Mouse (Mus musculus) granulocyte monocyte progenitor cell, adult 5-6 weeks (primary cell): Measurements from ENCODE around the gene Aoc3. TPM values are rescaled to one million over a fixed set of nuclear protein-coding genes. Genes with fewer than 3 reads are reported as not detected.
"Not testable (repeated sequence)": the region's sequence is repeated elsewhere in the genome, so short reads cannot be mapped to it uniquely, and the experiment has no call there.

Source experiments
- ATAC-seq: replicated peaks from 2 replicates; pipeline ENCODE4 v1.8.0; 2016; ENCODE audit warnings: mild to moderate bottlenecking, moderate TSS enrichment, inconsistent platforms; ENCODE audit not compliant: poor library complexity, severe bottlenecking
- total RNA-seq, 2 experiments: library from RNA; stranded (forward) in 1 of 2; stranded (reverse) in 1 of 2; fragments of 200-712, 200-1000 nt in 1 of 2; fragments of >200 nt in 1 of 2; fragmentation: Nextera tagmentation in 1 of 2; gene quantifications; 2 replicates each; pipeline ENCODE4 v1.2.3; 2014 to 2017

Aoc3 gene
- total RNA-seq, 2 experiments from 2014 or later: not detected

DNA sequence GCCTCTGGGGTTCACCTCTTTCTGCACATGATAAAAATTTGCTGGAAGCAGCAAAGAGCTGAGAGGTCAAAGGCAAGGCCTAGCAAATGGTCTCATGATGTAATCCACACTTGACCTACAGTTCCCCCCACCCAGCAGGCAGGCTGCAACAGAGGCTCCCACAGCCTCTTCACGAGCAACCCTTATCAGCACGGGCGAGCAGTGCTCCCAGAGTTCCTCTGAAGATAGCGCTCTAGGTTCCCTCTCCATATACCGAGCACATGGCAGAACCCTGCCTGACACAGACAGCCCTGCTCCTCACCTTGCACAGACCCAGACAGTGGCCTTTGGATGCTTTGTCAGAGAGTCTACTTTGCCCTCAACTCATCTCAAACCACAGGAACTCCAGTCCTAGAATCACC is 34.1 kb downstream of the Aoc3 start:
- ATAC-seq: no peak

DNA sequence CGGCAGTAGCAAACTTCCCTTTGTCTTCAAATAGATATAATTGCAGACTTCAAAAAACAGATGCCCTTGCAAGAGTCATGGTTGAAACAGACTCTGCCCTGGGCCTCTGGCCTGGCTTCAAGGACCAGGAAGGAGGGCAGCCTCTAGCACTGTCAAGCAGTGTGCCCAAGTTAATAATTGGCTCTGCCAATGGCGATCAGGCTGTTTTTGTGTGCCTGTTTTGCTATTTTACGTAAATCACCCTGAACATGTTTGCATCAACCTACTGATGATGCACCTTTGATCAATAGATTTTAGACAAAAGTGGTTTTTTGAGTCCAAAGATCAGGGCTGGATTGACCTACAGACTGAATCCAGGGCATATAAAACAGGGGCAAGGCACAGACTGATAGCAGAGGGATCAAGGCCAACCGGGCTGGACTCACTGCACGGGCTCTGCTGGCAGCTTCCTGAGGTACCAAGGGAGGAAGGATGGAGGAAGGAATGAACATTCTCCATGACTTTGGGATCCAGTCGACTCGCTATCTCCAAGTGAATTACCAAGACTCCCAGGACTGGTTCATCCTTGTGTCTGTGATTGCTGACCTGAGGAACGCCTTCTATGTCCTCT is 37.0 kb downstream of the Aoc3 start, which contains the start of gene G6pc:
TSS of gene G6pc (plus strand) at position 236 of the 610 bp plus-strand sequence.
- no peak for ATAC-seq

DNA sequence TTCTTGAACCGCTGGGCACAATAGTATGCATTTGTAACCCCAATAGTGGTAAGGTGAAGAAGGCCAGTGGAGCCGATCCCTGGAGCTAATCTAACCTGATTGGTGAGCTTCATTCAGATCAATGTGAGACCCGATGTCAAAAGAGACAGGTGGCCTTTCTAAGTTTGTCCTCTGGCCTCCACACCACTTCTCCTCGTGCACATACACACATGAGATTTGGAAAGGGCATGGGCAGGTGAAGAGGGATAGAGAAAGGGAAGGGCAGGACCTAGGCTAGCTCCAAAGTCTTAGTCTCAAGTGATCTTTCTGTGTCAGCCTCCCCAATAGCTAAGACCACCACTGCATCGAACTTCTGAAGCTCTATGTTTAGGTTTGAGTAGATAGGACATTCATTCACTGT is 39.7 kb downstream of the Aoc3 start:
- no peak for ATAC-seq

DNA sequence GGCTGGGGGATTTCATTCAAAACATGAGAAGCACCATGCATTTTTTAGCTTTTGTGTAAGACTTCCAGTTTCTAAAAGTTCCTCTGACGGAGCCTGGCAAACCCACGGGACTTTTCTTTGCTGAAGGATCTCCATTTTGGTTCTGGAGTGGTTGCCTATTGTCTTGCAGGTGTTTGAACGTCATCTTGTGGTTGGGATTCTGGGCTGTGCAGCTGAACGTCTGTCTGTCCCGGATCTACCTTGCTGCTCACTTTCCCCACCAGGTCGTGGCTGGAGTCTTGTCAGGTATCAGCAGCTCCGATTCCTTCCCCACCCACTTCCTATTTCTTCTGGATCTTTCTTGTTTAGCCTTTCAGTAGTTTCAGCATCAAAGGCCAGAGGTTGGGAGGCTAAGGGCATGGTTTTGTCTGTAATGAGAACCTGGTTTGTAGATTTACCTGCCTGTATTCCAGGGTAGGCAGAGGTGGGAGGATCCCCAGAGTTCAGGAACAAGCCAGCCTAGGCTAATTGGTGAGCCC is 44.1 kb downstream of the Aoc3 start:
- no peak for ATAC-seq

DNA sequence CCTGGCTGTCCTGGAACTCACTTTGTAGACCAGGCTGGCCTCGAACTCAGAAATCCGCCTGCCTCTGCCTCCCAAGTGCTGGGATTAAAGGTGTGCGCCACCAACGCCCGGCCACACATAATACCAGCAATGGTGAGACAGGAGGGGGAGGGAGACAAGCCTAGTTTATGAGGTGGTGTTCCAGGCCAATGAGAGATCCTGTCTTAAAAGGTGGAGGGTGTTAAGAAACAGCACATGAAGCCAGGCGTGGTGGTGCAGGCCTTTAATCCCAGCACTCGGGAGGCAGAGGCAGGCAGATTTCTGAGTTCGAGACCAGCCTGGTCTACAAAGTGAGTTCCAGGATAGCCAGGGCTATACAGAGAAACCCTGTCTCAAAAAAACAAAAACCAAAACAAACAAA is 47.8 kb downstream of the Aoc3 start:
- ATAC-seq: not testable (repeated sequence)

DNA sequence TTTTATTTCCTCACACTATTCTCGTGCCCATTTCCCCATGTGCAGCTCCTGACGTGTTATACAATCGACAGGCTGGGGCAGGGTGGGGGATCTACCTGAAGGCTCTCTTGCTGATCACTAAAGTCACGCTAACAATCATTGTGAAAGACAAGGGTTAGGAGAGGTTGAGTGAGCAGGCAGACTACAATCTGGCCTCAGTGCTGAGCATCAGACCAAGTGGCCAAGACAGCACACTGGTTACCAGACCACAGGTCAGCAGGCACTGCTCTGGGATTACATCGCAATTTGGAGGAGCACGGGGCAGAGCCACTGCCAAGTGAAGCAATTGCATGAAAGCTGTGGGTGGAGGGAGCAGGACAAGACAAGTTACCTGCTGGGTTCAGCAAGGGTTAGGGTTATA is 48.5 kb downstream of the Aoc3 start:
- no peak for ATAC-seq

DNA sequence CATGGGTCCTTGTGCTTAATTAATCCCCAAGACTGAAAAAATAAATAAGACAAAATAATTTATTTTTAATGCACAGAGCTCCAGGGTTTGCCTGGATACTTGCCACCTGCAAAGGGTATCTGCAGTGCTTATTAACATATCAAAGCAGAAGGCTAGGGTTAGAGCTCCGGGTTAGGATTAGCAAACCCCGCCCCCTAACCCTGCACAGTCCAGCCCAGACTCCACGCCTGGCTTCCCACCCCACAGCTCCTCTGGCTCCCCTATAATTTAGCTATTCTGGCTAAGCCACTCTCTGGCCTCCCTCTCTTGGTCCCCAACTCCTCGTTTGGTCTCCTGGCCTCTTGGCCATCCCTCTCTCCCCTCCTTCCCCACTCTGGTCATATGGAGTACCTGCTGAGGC is 51.4 kb downstream of the Aoc3 start:
- ATAC-seq: no peak

Other genes with a start within 250 kb of the Aoc3 start
- 26.8 and 35.8 TPM in 2 replicates for gene Coasy, start 248.0 kb upstream of the Aoc3 start, total RNA-seq (2014; fragmentation: Nextera tagmentation)
- 30.5 and 32.2 TPM in 2 replicates for gene Coasy, start 248.0 kb upstream of the Aoc3 start, total RNA-seq (2017)
- 76.1 and 81.6 TPM in 2 replicates for gene Mlx, start 243.3 kb upstream of the Aoc3 start, total RNA-seq (2014; fragmentation: Nextera tagmentation)
- 68.2 and 82.4 TPM in 2 replicates for gene Mlx, start 243.3 kb upstream of the Aoc3 start, total RNA-seq (2017)
- gene Psmc3ip, start 235.2 kb upstream of the Aoc3 start, total RNA-seq (2014; fragmentation: Nextera tagmentation): 51.8 and 62.8 TPM in 2 replicates
- 42.9 and 63.5 TPM in 2 replicates for gene Psmc3ip, start 235.2 kb upstream of the Aoc3 start, total RNA-seq (2017)
- gene Retreg3, start 210.7 kb upstream of the Aoc3 start, total RNA-seq (2014; fragmentation: Nextera tagmentation): 12.3 and 15.7 TPM in 2 replicates
- 20.0 and 27.4 TPM in 2 replicates for gene Retreg3, start 210.7 kb upstream of the Aoc3 start, total RNA-seq (2017)
- 27.6 and 53.4 TPM in 2 replicates for gene Tubg1, start 210.7 kb upstream of the Aoc3 start, total RNA-seq (2014; fragmentation: Nextera tagmentation)
- 25.8 and 43.7 TPM in 2 replicates for gene Tubg1, start 210.7 kb upstream of the Aoc3 start, total RNA-seq (2017)
- gene Tubg2, start 174.7 kb upstream of the Aoc3 start, total RNA-seq (2014; fragmentation: Nextera tagmentation): not detected in 2 replicates
- not detected in 2 replicates for gene Tubg2, start 174.7 kb upstream of the Aoc3 start, total RNA-seq (2017)
- gene Cntnap1, start 160.1 kb upstream of the Aoc3 start, total RNA-seq (2014; fragmentation: Nextera tagmentation): 0.41 and 0.83 TPM in 2 replicates
- gene Cntnap1, start 160.1 kb upstream of the Aoc3 start, total RNA-seq (2017): 0.36 and 0.65 TPM in 2 replicates
- 1.4 TPM in 1 of 2 replicates, not detected in the other for gene Plekhh3, start 159.3 kb upstream of the Aoc3 start, total RNA-seq (2014; fragmentation: Nextera tagmentation)
- 0.47 TPM in 1 of 2 replicates, not detected in the other for gene Plekhh3, start 159.3 kb upstream of the Aoc3 start, total RNA-seq (2017)
- not detected in 2 replicates for gene Ccr10, start 155.2 kb upstream of the Aoc3 start, total RNA-seq (2014; fragmentation: Nextera tagmentation)
- gene Ccr10, start 155.2 kb upstream of the Aoc3 start, total RNA-seq (2017): 0.09 TPM in 1 of 2 replicates, not detected in the other
- 15.2 and 31.0 TPM in 2 replicates for gene Ezh1, start 104.1 kb upstream of the Aoc3 start, total RNA-seq (2014; fragmentation: Nextera tagmentation)
- 13.6 and 17.7 TPM in 2 replicates for gene Ezh1, start 104.1 kb upstream of the Aoc3 start, total RNA-seq (2017)
- gene Ramp2, start 84.6 kb upstream of the Aoc3 start, total RNA-seq (2014; fragmentation: Nextera tagmentation): not detected in 2 replicates
- gene Ramp2, start 84.6 kb upstream of the Aoc3 start, total RNA-seq (2017): 0.98 and 1.4 TPM in 2 replicates
- gene Vps25, start 76.9 kb upstream of the Aoc3 start, total RNA-seq (2014; fragmentation: Nextera tagmentation): 176 and 203 TPM in 2 replicates
- gene Vps25, start 76.9 kb upstream of the Aoc3 start, total RNA-seq (2017): 76.7 and 80.4 TPM in 2 replicates
- not detected in 2 replicates for gene Wnk4, start 70.0 kb upstream of the Aoc3 start, total RNA-seq (2014; fragmentation: Nextera tagmentation)
- gene Wnk4, start 70.0 kb upstream of the Aoc3 start, total RNA-seq (2017): 2.6 TPM in 1 of 2 replicates, not detected in the other
- not detected in 2 replicates for gene Cntd1, start 51.6 kb upstream of the Aoc3 start, total RNA-seq (2014; fragmentation: Nextera tagmentation)
- gene Cntd1, start 51.6 kb upstream of the Aoc3 start, total RNA-seq (2017): 0.72 and 3.3 TPM in 2 replicates
- 53.2 and 61.3 TPM in 2 replicates for gene Coa3, start 51.5 kb upstream of the Aoc3 start, total RNA-seq (2014; fragmentation: Nextera tagmentation)
- gene Coa3, start 51.5 kb upstream of the Aoc3 start, total RNA-seq (2017): 32.3 and 35.5 TPM in 2 replicates
- gene Becn1, start 28.3 kb upstream of the Aoc3 start, total RNA-seq (2014; fragmentation: Nextera tagmentation): 58.4 and 81.1 TPM in 2 replicates
- 177 and 214 TPM in 2 replicates for gene Becn1, start 28.3 kb upstream of the Aoc3 start, total RNA-seq (2017)
- 163 and 205 TPM in 2 replicates for gene Psme3, start 14.4 kb upstream of the Aoc3 start, total RNA-seq (2014; fragmentation: Nextera tagmentation)
- 121 and 138 TPM in 2 replicates for gene Psme3, start 14.4 kb upstream of the Aoc3 start, total RNA-seq (2017)
- 2.8 and 3.7 TPM in 2 replicates for gene Aoc2, start 5.5 kb upstream of the Aoc3 start, total RNA-seq (2014; fragmentation: Nextera tagmentation)
- 1.8 and 2.0 TPM in 2 replicates for gene Aoc2, start 5.5 kb upstream of the Aoc3 start, total RNA-seq (2017)
- not detected in 2 replicates for gene G6pc, start 37.0 kb downstream of the Aoc3 start, total RNA-seq (2014; fragmentation: Nextera tagmentation)
- gene G6pc, start 37.0 kb downstream of the Aoc3 start, total RNA-seq (2017): not detected in 2 replicates
- 59.3 and 82.3 TPM in 2 replicates for gene Aarsd1, start 87.0 kb downstream of the Aoc3 start, total RNA-seq (2014; fragmentation: Nextera tagmentation)
- gene Aarsd1, start 87.0 kb downstream of the Aoc3 start, total RNA-seq (2017): 63.1 and 74.5 TPM in 2 replicates
- 6.6 TPM in 1 of 2 replicates, not detected in the other for gene Gm27029, start 94.2 kb downstream of the Aoc3 start, total RNA-seq (2014; fragmentation: Nextera tagmentation)
- gene Gm27029, start 94.2 kb downstream of the Aoc3 start, total RNA-seq (2017): 7.8 TPM in 1 of 2 replicates, not detected in the other
- 5.7 and 8.1 TPM in 2 replicates for gene Rundc1, start 94.5 kb downstream of the Aoc3 start, total RNA-seq (2014; fragmentation: Nextera tagmentation)
- gene Rundc1, start 94.5 kb downstream of the Aoc3 start, total RNA-seq (2017): 4.3 and 6.0 TPM in 2 replicates
- gene Ptges3l, start 94.7 kb downstream of the Aoc3 start, total RNA-seq (2014; fragmentation: Nextera tagmentation): 0.49 and 2.7 TPM in 2 replicates
- gene Ptges3l, start 94.7 kb downstream of the Aoc3 start, total RNA-seq (2017): 0.52 and 9.1 TPM in 2 replicates
- 1,057 and 1,193 TPM in 2 replicates for gene Rpl27, start 111.7 kb downstream of the Aoc3 start, total RNA-seq (2014; fragmentation: Nextera tagmentation)
- gene Rpl27, start 111.7 kb downstream of the Aoc3 start, total RNA-seq (2017): 795 and 2,552 TPM in 2 replicates
- 26.9 and 29.5 TPM in 2 replicates for gene Ifi35, start 117.8 kb downstream of the Aoc3 start, total RNA-seq (2014; fragmentation: Nextera tagmentation)
- gene Ifi35, start 117.8 kb downstream of the Aoc3 start, total RNA-seq (2017): 27.7 and 33.0 TPM in 2 replicates
- gene Rnd2, start 134.4 kb downstream of the Aoc3 start, total RNA-seq (2014; fragmentation: Nextera tagmentation): 1.4 and 3.0 TPM in 2 replicates
- 0.52 and 2.2 TPM in 2 replicates for gene Rnd2, start 134.4 kb downstream of the Aoc3 start, total RNA-seq (2017)
- gene Vat1, start 135.6 kb downstream of the Aoc3 start, total RNA-seq (2014; fragmentation: Nextera tagmentation): 77.1 and 85.8 TPM in 2 replicates
- 56.3 and 66.2 TPM in 2 replicates for gene Vat1, start 135.6 kb downstream of the Aoc3 start, total RNA-seq (2017)
- 26.6 and 34.0 TPM in 2 replicates for gene Brca1, start 221.3 kb downstream of the Aoc3 start, total RNA-seq (2014; fragmentation: Nextera tagmentation)
- 38.5 and 39.0 TPM in 2 replicates for gene Brca1, start 221.3 kb downstream of the Aoc3 start, total RNA-seq (2017)
- 33.2 and 45.0 TPM in 2 replicates for gene Nbr1, start 221.5 kb downstream of the Aoc3 start, total RNA-seq (2014; fragmentation: Nextera tagmentation)
- gene Nbr1, start 221.5 kb downstream of the Aoc3 start, total RNA-seq (2017): 38.6 and 41.4 TPM in 2 replicates